Mouse (Mus musculus) megakaryocyte, embryonic 14.5 days (primary cell): Measurements from ENCODE around the gene Uchl1. TPM values are rescaled to one million over a fixed set of nuclear protein-coding genes. Genes with fewer than 3 reads are reported as not detected.

Experiments used
- H3K27me3 ChIP-seq: replicated peaks from 2 replicates; pipeline ENCODE3; 2012; ENCODE audit warnings: inconsistent platforms
- H3K36me3 ChIP-seq: replicated peaks from 2 replicates; pipeline ENCODE3; 2012; ENCODE audit warnings: low read length, inconsistent platforms, mixed read lengths
- H3K4me1 ChIP-seq: 2 replicates; pipeline ENCODE4 v1.6.1; 2012; ENCODE audit warnings: inconsistent platforms
- H3K4me3 ChIP-seq: replicated peaks from 2 replicates; pipeline ENCODE3; 2012; ENCODE audit warnings: moderate library complexity, mild to moderate bottlenecking, inconsistent platforms
- H3K9me3 ChIP-seq: 2 replicates; pipeline ENCODE4 v1.6.1; 2012; ENCODE audit warnings: inconsistent platforms
- FLI1 ChIP-seq: IDR thresholded peaks from 2 replicates; pipeline ENCODE4 v1.6.1; 2012; ENCODE audit warnings: low read length, inconsistent platforms, mixed read lengths
- GATA1 ChIP-seq: IDR thresholded peaks from 3 replicates; pipeline ENCODE4 v1.6.1; 2012; ENCODE audit warnings: mixed read lengths, low read length, inconsistent platforms, borderline replicate concordance
- polyA plus RNA-seq: library from polyadenylated mRNA; stranded (reverse); fragments of >175 nt; gene quantifications from 2 replicates; pipeline ENCODE4 v1.2.3, GENCODE M21; 2012; ENCODE audit warnings: low replicate concordance; ENCODE audit not compliant: insufficient read depth

Gene Uchl1
- polyA plus RNA-seq, 1 experiment: not detected

- Histone ChIP-seq H3K4me3 (no peak overlapping the region), H3K36me3 (no peaks in the 10 kb centered on the region), H3K27me3 (peaks cover 43% of the 10 kb centered on the region), H3K9me3 (peaks cover 8% of the 10 kb centered on the region), H3K4me1 (peaks cover 11% of the 10 kb centered on the region)
- no peak for TF ChIP-seq FLI1
- TF ChIP-seq GATA1: no peak
These were observed 1.8 kb downstream of the Uchl1 start for GRCm38 (mm10) chr5:66677411-66678345.

DNA sequence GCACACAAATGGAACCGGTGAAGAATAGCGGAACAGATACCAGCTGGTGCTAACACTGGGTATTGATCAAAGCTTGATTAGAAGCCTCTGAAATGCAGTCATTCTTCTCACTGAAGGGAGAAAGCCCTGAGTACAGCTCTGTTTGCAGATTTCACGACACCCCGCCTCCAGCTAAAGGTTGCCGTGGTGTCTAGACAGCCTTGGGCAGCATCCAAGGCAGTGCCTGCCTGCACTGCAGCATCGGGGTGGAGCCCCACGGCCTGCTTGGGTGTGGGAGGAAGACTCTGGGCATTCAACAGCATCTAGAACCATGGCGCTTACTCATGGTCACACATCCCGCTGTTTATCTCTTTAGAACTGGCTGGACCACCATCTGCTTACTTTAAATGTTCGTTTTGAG lies 3.3 kb downstream of the Uchl1 start:
- peaks cover 11% of the 10 kb centered on the region for H3K4me1 ChIP-seq
- H3K27me3 ChIP-seq: peaks cover 39% of the 10 kb centered on the region
- H3K36me3 ChIP-seq: no peaks in the 10 kb centered on the region
- TF ChIP-seq GATA1 (no peak), FLI1 (no peak)
- H3K4me3 ChIP-seq: no peak overlapping the region
- peaks cover 8% of the 10 kb centered on the region for H3K9me3 ChIP-seq

DNA sequence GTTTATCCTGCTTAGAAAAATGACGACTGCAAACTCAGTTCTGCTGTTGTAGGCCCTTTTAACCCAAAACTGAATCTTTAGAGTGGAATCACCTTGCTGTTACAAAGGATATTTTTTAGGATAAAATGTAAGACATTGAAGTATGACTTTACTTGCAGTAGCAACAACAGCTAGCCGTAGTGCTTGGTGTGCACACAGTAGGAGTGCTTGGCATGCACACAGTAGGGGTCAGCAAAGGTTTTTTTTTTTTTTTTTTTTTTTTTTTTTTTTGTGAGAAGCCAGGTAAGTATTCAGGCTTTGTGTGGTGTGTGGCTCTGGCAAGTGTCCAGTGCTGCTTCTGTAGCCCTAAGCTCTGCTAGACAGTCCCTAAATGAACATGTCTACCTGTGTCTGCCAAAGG lies 10.0 kb downstream of the Uchl1 start:
- H3K27me3 ChIP-seq: no peaks in the 10 kb centered on the region
- H3K9me3 ChIP-seq: no peaks in the 10 kb centered on the region
- no peaks in the 10 kb centered on the region for H3K36me3 ChIP-seq
- H3K4me3 ChIP-seq: no peak overlapping the region
- H3K4me1 ChIP-seq: no peaks in the 10 kb centered on the region
- TF ChIP-seq GATA1 (no peak), FLI1 (no peak)

DNA sequence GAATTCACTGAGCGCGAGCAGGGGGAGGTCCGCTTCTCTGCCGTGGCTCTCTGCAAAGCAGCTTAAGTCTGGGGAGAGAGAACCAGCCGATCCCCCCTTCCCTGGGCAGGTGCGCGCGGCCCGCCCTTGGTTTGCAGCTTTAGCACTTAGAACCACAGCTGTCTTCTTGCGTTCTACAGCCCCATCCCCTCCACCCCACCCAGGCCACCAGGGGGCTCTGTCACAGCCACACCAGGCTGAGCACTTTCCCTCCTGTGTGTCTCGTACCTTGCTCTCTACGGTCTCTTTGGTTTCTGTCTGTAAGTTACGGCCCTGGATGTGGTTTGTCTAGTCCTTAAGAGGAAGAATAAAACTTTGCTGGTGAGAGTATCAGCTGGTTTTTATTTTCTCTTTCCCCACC lies 11.0 kb downstream of the Uchl1 start:
- TF ChIP-seq FLI1 (no peak), GATA1 (no peak)
- H3K36me3 ChIP-seq: no peaks in the 10 kb centered on the region
- no peaks in the 10 kb centered on the region for H3K9me3 ChIP-seq
- no peaks in the 10 kb centered on the region for H3K27me3 ChIP-seq
- H3K4me1 ChIP-seq: no peaks in the 10 kb centered on the region
- H3K4me3 ChIP-seq: no peak overlapping the region

DNA sequence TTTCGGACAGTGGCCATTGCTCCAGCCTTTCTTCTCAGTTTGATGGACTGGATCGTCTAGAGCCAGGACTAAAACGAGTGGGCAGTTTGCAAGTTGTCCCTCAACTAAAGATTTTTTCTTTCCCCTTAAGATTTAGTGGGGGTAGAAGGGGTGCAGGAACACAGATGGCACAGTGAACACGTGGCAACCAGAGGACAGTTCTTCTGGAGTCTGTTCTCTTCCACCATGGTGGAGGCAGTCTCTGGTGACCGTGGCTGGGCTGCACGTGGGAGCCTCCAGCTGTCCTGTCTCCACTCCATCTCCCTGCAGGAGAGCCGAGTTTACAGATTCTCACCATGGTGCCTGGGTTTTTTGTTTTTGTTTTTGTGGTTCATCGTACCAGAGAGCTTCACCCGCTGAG lies 11.8 kb downstream of the Uchl1 start:
- no peaks in the 10 kb centered on the region for H3K9me3 ChIP-seq
- H3K27me3 ChIP-seq: no peaks in the 10 kb centered on the region
- TF ChIP-seq FLI1 (no peak), GATA1 (no peak)
- H3K36me3 ChIP-seq: no peaks in the 10 kb centered on the region
- no peak overlapping the region for H3K4me3 ChIP-seq
- H3K4me1 ChIP-seq: no peaks in the 10 kb centered on the region

GRCm38 (mm10) chr5:66688286-66688685 lies 12.4 kb downstream of the Uchl1 start:
- Histone ChIP-seq H3K36me3 (no peaks in the 10 kb centered on the region), H3K4me3 (no peak overlapping the region), H3K9me3 (no peaks in the 10 kb centered on the region), H3K4me1 (no peaks in the 10 kb centered on the region), H3K27me3 (no peaks in the 10 kb centered on the region)
- no peak for TF ChIP-seq FLI1
- TF ChIP-seq GATA1: no peak

- no peaks in the 10 kb centered on the region for H3K9me3 ChIP-seq
These were observed 13.9 kb downstream of the Uchl1 start for GRCm38 (mm10) chr5:66689796-66690195.

GRCm38 (mm10) chr5:66693231-66693630 lies 17.3 kb downstream of the Uchl1 start:
- Histone ChIP-seq H3K4me1 (no peaks in the 10 kb centered on the region), H3K9me3 (no peaks in the 10 kb centered on the region), H3K4me3 (no peak overlapping the region), H3K36me3 (no peaks in the 10 kb centered on the region), H3K27me3 (no peaks in the 10 kb centered on the region)
- no peak for TF ChIP-seq FLI1
- no peak for TF ChIP-seq GATA1

More at GRCm38 (mm10) chr5:66689796-66690195, 13.9 kb downstream of the Uchl1 start:
- H3K4me1 ChIP-seq: no peaks in the 10 kb centered on the region
- no peak for TF ChIP-seq FLI1
- TF ChIP-seq GATA1: no peak
- H3K36me3 ChIP-seq: no peaks in the 10 kb centered on the region
- no peak overlapping the region for H3K4me3 ChIP-seq
- no peaks in the 10 kb centered on the region for H3K27me3 ChIP-seq

DNA sequence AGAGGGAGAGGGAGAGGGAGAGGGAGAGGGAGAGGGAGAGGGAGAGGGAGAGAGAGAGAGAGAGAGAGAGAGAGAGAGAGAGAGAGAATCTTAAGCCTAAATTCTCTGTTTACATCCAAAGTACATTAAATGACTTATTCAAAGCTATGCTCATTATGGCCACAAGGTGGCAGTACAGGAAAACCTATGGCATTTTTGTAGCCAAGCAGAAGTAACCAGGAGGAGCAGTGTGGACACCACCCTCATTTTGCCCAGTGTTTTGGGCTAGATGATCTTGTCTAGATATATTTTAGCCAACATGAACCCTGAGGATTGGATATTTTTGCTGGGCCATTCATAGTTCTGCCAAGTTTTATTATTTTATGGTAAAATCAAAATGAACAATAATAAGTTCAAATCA lies 21.2 kb downstream of the Uchl1 start:
- no peak overlapping the region for H3K4me3 ChIP-seq
- H3K9me3 ChIP-seq: no peaks in the 10 kb centered on the region
- H3K27me3 ChIP-seq: no peaks in the 10 kb centered on the region
- H3K4me1 ChIP-seq: no peaks in the 10 kb centered on the region
- TF ChIP-seq GATA1 (no peak), FLI1 (no peak)
- H3K36me3 ChIP-seq: no peaks in the 10 kb centered on the region

GRCm38 (mm10) chr5:66699911-66700310 lies 24.0 kb downstream of the Uchl1 start:
- H3K36me3 ChIP-seq: no peaks in the 10 kb centered on the region
- no peaks in the 10 kb centered on the region for H3K27me3 ChIP-seq
- H3K4me1 ChIP-seq: no peaks in the 10 kb centered on the region
- no peaks in the 10 kb centered on the region for H3K9me3 ChIP-seq
- H3K4me3 ChIP-seq: no peak overlapping the region
- no peak for TF ChIP-seq GATA1
- TF ChIP-seq FLI1: no peak
